In genomic region chr16:34960243-34960642, GRCm38 (mm10) we compare ENCODE assay signal across 12 mouse cellular contexts.
A peak's percentile ranks its signal among the peaks of the same experiment; 100 is the strongest.
DNase-seq lines count a peak whose midpoint lies in the region; ATAC-seq and TF ChIP-seq lines count a peak whose summit lies in the region.
"Had no signal": no experiment of that assay in that cellular context is flagged by ENCODE, and none has a peak within 500 bp of the region (broad histone marks: within the 10 kb centered on the region; RNA-seq: fewer than 3 reads in every experiment).

No protein-coding gene starts in this region.

- no peak for ATAC-seq in intestine, postnatal 0 days

- TF ChIP-seq CTCF in heart, adult 2 months (IDR thresholded peaks at IDR 0.05), result no peak
- TF ChIP-seq CTCF in intestine, postnatal 0 days (IDR thresholded peaks at IDR 0.05; ENCODE audit: low read depth), result no peak

- no peaks in the 10 kb centered on the region for H3K79me2 ChIP-seq in heart, adult 2 months (replicated peaks; ENCODE audit: control insufficient read depth, insufficient read depth, low read length)

- no peak overlapping the region for H3K4me3 ChIP-seq in heart, adult 2 months
- H3K4me3 ChIP-seq in intestine, postnatal 0 days (ENCODE audit: low read depth, low read length), result no peak overlapping the region

- no peaks in the 10 kb centered on the region for H3K27me3 ChIP-seq in heart, adult 2 months (ENCODE audit: control insufficient read depth, insufficient read depth, low read length)
- no peaks in the 10 kb centered on the region for H3K27me3 ChIP-seq in intestine, postnatal 0 days (replicated peaks; ENCODE audit: control insufficient read depth, insufficient read depth, low read length)
- H3K27me3 ChIP-seq: megakaryocyte, embryonic 14.5 days had no signal

- H3K36me3 ChIP-seq in heart, adult 2 months (ENCODE audit: control insufficient read depth, insufficient read depth, low read length), result peaks cover 22% of the 10 kb centered on the region
- H3K36me3 ChIP-seq in intestine, postnatal 0 days (ENCODE audit: control insufficient read depth, insufficient read depth), result peaks cover 55% of the 10 kb centered on the region

- intact Hi-C loops in heart, adult 2 months (cut with DNase I), result loop anchor here (10.0 kb wide), 1 partner anchor 295 kb away; no protein-coding TSS in a partner anchor
- intact Hi-C loops in heart, postnatal 25 days (cut with DNase I), result no loop called here

- peak overlapping the region; percentile 75 for H3K27ac ChIP-seq in heart, adult 2 months
- H3K27ac ChIP-seq in intestine, postnatal 0 days (ENCODE audit: low read depth, low read length), result peak overlapping the region; percentile 10; the same call in 1 of the 2 replicates

- H3K9me3 ChIP-seq in intestine, postnatal 0 days (ENCODE audit: control insufficient read depth), result no peaks in the 10 kb centered on the region
- H3K9me3 ChIP-seq: megakaryocyte, embryonic 14.5 days had no signal

- peaks cover 28% of the 10 kb centered on the region for H3K4me1 ChIP-seq in heart, adult 2 months (ENCODE audit: control insufficient read depth, insufficient read depth, low read length)
- no peaks in the 10 kb centered on the region for H3K4me1 ChIP-seq in intestine, postnatal 0 days (replicated peaks; ENCODE audit: control insufficient read depth, insufficient read depth, low read length)

- no peak for TF ChIP-seq EP300 in heart, adult 2 months (IDR thresholded peaks at IDR 0.05; ENCODE audit: insufficient read depth, low read depth, low read length)

- no peak overlapping the region for H3K9ac ChIP-seq in heart, adult 2 months (ENCODE audit: low read depth, low read length)
- H3K9ac ChIP-seq in intestine, postnatal 0 days (ENCODE audit: low read depth, low read length), result no peak overlapping the region

- WGBS in heart, adult 2 months, result 48% methylated on average over 5 of the region's 5 CpGs
- WGBS in intestine, postnatal 0 days, result 81% methylated on average over 5 of the region's 5 CpGs

- peak; percentile 44 for DNase-seq in heart, adult 2 months
- DNase-seq in heart, postnatal 25 days (ENCODE audit: low spot score), result no peak
- peak; percentile 94 for DNase-seq in adipocyte (ENCODE audit: low spot score)
- DNase-seq in gastrocnemius, postnatal 25 days, result peak; percentile 56
- no peak for DNase-seq in cerebellum, adult 11 months
- no peak for DNase-seq in embryo, embryonic 10 days (ENCODE audit: low spot score)
- DNase-seq in spleen, postnatal 36 days (ENCODE audit: low spot score in 2 of 2), result no peak
- DNase-seq: cerebellum, postnatal 10 days; left cerebral cortex, postnatal 4 days; retina, postnatal 1 day had no signal

- H3K4me2 ChIP-seq in intestine, postnatal 0 days (replicated peaks; ENCODE audit: low read depth), result no peak overlapping the region

- no peak for TF ChIP-seq POLR2A in heart, adult 2 months (IDR thresholded peaks at IDR 0.05; ENCODE audit: insufficient read depth, low read depth, low read length)

Comparison
In these comparisons a context has a peak if more than half of its experiments do, and no peak if none do; other contexts are left out.
1. DNase-seq: peak in heart, adult 2 months (2 of 2), adipocyte (single experiment) and gastrocnemius, postnatal 25 days (single experiment); none in heart, postnatal 25 days (single experiment), cerebellum, adult 11 months (single experiment), embryo, embryonic 10 days (single experiment) and spleen, postnatal 36 days (0 of 2).